Mouse (Mus musculus) kidney, embryonic 14.5 days (tissue): ENCODE measurements at regions not wholly inside any gene's neighbourhood (a gene's known extent, or its start where the extent isn't known, plus 50 kb on each side); places are given as distances from the start of the nearest gene placed in this dataset.

Experiments
- ATAC-seq: fragments of 200-750 bp; cut with Nextera tagmentation; 2 replicates; pipeline ENCODE4 v1.8.0; 2017; ENCODE audit warnings: moderate number of reproducible peaks, mild to moderate bottlenecking, moderate TSS enrichment, moderate library complexity; ENCODE audit not compliant: low FRiP score, low TSS enrichment
- H3K27ac ChIP-seq: fragments of 300-500 bp; sonication (generic); 2 replicates; pipeline ENCODE4 v1.5.1; 2014; ENCODE audit warnings: low read depth, mild to moderate bottlenecking, low read length, moderate library complexity, mixed read lengths
- H3K27me3 ChIP-seq: fragments of 300-500 bp; sonication (generic); 2 replicates; pipeline ENCODE4 v1.6.1; 2014; ENCODE audit warnings: mild to moderate bottlenecking, low read length; ENCODE audit not compliant: control insufficient read depth, insufficient read depth
- H3K36me3 ChIP-seq: fragments of 300-500 bp; sonication (generic); 2 replicates; pipeline ENCODE4 v1.6.1; 2014; ENCODE audit warnings: low read length, mixed read lengths; ENCODE audit not compliant: control insufficient read depth, insufficient read depth
- H3K4me1 ChIP-seq: fragments of 300-500 bp; sonication (generic); 2 replicates; pipeline ENCODE4 v1.6.1; 2014; ENCODE audit warnings: low read length, mixed read lengths; ENCODE audit not compliant: control insufficient read depth, insufficient read depth
- H3K4me2 ChIP-seq: fragments of 300-500 bp; sonication (generic); replicated peaks from 2 replicates; pipeline ENCODE4 v1.6.1; 2014; ENCODE audit warnings: low read depth, mild to moderate bottlenecking, low read length
- H3K4me3 ChIP-seq: fragments of 300-500 bp; sonication (generic); 2 replicates; pipeline ENCODE4 v1.5.1; 2014; ENCODE audit warnings: mild to moderate bottlenecking, low read length
- H3K9ac ChIP-seq: fragments of 300-500 bp; sonication (generic); 2 replicates; pipeline ENCODE4 v1.6.1; 2014; ENCODE audit warnings: low read depth, mild to moderate bottlenecking, low read length, moderate library complexity
- H3K9me3 ChIP-seq: fragments of 300-500 bp; sonication (generic); 2 replicates; pipeline ENCODE4 v1.6.1; 2016; ENCODE audit warnings: low read length; ENCODE audit not compliant: control insufficient read depth
- WGBS: fragments of 180-500 bp; shearing (Covaris S2); extraction: QIAGEN DNeasy Blood & Tissue Kit; methylation state at CpG from one replicate; pipeline ENCODE4 v1.1.7; 2014; 5-methylcytosine and 5-hydroxymethylcytosine counted together

DNA sequence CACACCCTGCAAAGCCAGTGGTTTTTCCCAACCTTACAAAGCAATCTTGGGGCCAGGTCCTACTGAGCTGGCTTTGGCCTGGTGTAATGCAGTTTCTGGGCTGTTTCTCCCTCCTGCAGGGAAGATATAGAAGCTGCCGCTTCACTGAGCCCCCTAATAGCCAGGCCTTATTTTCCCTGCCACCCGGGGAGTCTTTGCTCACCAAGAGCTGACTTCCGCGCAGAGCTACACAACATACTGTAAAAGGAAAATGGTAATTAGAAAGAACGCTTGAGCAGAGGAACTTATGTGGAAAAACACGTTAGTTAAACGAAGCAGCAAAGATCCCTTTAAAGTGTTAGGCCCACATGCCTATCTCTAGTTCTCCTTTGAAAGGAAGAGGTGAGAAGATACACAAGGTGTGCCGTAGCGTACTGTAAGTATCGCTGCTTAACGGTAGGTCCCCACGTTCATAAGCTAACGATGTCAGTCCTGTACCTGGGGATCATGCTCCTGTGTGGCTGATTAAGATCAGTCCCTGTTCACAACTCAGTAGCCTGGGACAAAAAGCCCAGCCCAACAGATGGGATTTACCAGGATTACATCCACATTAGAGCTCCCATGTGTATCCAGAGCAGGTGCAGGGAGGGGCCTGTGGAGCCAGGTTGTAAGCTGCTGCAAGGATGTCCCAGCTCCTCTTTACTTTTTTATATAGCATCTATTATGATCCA, 307.5 kb upstream of the Chd6 start:
- H3K4me3 ChIP-seq: no peak overlapping the region
- ATAC-seq: no peak
- H3K4me2 ChIP-seq: no peak overlapping the region
- no peaks in the 10 kb centered on the region for H3K27me3 ChIP-seq
- H3K36me3 ChIP-seq: no peaks in the 10 kb centered on the region
- WGBS: 70% methylated on average over 13 of the region's 13 CpGs
- H3K9me3 ChIP-seq: no peaks in the 10 kb centered on the region
- no peak overlapping the region for H3K27ac ChIP-seq
- H3K4me1 ChIP-seq: no peaks in the 10 kb centered on the region
- H3K9ac ChIP-seq: no peak overlapping the region

DNA sequence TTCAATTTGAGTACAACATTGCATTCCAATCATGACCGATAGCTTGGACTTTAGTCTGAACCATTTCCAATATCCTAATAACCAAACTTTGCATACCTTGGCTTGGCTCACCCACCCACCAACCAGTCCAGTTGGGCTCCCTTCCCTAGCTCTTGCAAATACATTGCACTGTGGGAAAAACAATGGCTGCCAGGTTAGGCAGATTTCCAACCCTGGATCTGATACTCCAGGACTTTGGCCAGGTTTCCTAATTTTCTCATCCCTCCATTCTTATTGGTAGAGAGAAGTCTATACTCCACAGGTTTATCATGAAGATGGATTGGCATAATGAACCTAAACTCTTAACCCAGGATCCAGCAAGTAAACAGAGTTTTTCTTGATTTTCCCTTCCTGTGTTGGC, 299.4 kb upstream of the Chd6 start:
- Histone ChIP-seq H3K9ac (no peak overlapping the region), H3K4me1 (no peaks in the 10 kb centered on the region), H3K4me2 (no peak overlapping the region), H3K27ac (no peak overlapping the region), H3K36me3 (no peaks in the 10 kb centered on the region), H3K27me3 (no peaks in the 10 kb centered on the region), H3K9me3 (no peaks in the 10 kb centered on the region), H3K4me3 (no peak overlapping the region)
- no peak for ATAC-seq
- WGBS: 89% methylated on average over 1 of the region's 1 CpGs

- no peaks in the 10 kb centered on the region for H3K9me3 ChIP-seq
- WGBS: 54% methylated on average over 1 of the region's 1 CpGs
- no peak overlapping the region for H3K4me3 ChIP-seq
- no peaks in the 10 kb centered on the region for H3K4me1 ChIP-seq
- no peaks in the 10 kb centered on the region for H3K27me3 ChIP-seq
- no peak overlapping the region for H3K4me2 ChIP-seq
- no peaks in the 10 kb centered on the region for H3K36me3 ChIP-seq
- no peak overlapping the region for H3K9ac ChIP-seq
- H3K27ac ChIP-seq: no peak overlapping the region
- no peak for ATAC-seq
Measured at GRCm38 (mm10) chr2:161405847-161406384, 297.0 kb upstream of the Chd6 start.

DNA sequence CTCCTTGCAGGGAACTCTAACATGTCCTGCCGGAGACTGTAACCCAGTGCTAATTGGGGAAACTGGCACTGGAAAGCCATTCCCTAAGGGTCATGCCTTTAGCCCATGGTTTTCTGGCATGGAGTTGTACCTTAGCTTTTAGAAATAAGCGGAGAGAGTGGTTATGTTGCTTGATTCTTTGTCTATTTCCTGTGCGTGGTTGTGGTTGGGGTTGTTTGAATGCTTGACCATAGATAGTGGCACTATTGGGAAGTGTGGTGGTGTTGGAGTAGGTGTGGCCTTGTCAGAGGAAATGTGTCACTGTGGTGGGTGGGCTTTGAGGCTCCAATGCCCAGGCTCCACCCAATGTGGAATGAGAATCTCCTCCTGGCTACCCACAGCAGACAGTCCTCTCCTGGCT, 289.2 kb upstream of the Chd6 start:
- Histone ChIP-seq H3K9me3 (no peaks in the 10 kb centered on the region), H3K4me2 (no peak overlapping the region), H3K9ac (no peak overlapping the region), H3K4me1 (no peaks in the 10 kb centered on the region), H3K27me3 (no peaks in the 10 kb centered on the region), H3K36me3 (no peaks in the 10 kb centered on the region), H3K4me3 (no peak overlapping the region), H3K27ac (no peak overlapping the region)
- no peak for ATAC-seq
- WGBS: 94% methylated on average over 3 of the region's 3 CpGs

GRCm38 (mm10) chr2:161390954-161391690, 282.2 kb upstream of the Chd6 start:
- H3K36me3 ChIP-seq: no peaks in the 10 kb centered on the region
- H3K27me3 ChIP-seq: no peaks in the 10 kb centered on the region
- no peak overlapping the region for H3K4me2 ChIP-seq
- no peak for ATAC-seq
- H3K4me3 ChIP-seq: no peak overlapping the region
- H3K27ac ChIP-seq: no peak overlapping the region
- no peak overlapping the region for H3K9ac ChIP-seq
- H3K9me3 ChIP-seq: no peaks in the 10 kb centered on the region
- H3K4me1 ChIP-seq: no peaks in the 10 kb centered on the region
- WGBS: 54% methylated on average over 15 of the region's 15 CpGs

DNA sequence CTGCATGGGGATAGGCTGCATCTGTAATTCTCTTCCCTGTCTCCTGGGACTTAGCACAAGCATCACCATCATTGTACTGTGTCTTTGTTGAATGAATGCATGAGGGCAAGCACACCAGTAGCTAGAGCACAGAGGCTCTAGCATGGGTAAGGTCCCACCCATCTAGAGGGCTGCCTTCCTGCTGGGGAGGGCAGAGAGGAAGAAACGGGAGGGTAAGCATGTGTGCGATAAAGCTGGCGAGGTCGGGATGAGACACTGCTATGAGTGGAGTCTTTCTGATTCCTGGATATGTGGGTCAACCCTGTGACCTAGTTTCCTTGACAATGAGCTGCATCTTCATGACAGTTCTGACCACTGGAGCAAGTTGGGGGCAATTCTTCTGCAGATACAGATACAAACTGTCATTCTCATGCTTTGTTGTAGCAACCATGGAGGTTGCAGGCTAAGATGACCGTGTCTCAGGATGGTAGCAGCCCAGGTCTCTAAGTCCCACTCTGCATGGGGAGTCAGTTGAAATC, 280.5 kb upstream of the Chd6 start:
- Histone ChIP-seq H3K36me3 (no peaks in the 10 kb centered on the region), H3K9ac (no peak overlapping the region), H3K4me1 (no peaks in the 10 kb centered on the region), H3K27me3 (no peaks in the 10 kb centered on the region), H3K27ac (no peak overlapping the region), H3K9me3 (no peaks in the 10 kb centered on the region), H3K4me2 (no peak overlapping the region), H3K4me3 (no peak overlapping the region)
- ATAC-seq: no peak
- WGBS: 92% methylated on average over 5 of the region's 5 CpGs

DNA sequence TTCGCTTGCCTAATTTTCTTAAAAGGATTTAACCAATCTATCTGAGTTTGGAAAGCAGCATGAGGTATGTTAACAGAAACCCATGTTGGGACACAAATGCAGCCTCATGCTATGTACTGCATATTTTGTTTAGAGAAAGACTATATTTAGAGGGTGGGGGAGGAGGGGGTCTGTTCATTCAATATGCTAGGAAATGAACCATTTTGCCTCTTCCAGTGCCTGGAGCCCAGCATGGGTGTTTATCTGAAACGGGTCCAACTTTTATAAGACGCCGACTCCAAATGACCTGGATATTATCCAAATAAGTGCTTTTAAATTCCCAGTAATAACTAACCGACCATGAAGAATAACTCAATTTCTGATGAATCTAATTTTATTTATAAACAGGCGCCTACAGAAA, 278.2 kb upstream of the Chd6 start:
- H3K9me3 ChIP-seq: no peaks in the 10 kb centered on the region
- no peak overlapping the region for H3K4me2 ChIP-seq
- WGBS: 86% methylated on average over 6 of the region's 6 CpGs
- no peak overlapping the region for H3K27ac ChIP-seq
- no peaks in the 10 kb centered on the region for H3K36me3 ChIP-seq
- no peaks in the 10 kb centered on the region for H3K4me1 ChIP-seq
- ATAC-seq: no peak
- H3K27me3 ChIP-seq: no peaks in the 10 kb centered on the region
- no peak overlapping the region for H3K9ac ChIP-seq
- no peak overlapping the region for H3K4me3 ChIP-seq

- H3K4me2 ChIP-seq: no peak overlapping the region
- ATAC-seq: no peak
Measured at GRCm38 (mm10) chr2:161382411-161382810, 273.5 kb upstream of the Chd6 start.

GRCm38 (mm10) chr2:161378313-161378712, 269.4 kb upstream of the Chd6 start:
- Histone ChIP-seq H3K9me3 (no peaks in the 10 kb centered on the region), H3K9ac (no peak overlapping the region)

More at GRCm38 (mm10) chr2:161382411-161382810, 273.5 kb upstream of the Chd6 start:
- 63% methylated on average over 3 of the region's 3 CpGs for WGBS
- Histone ChIP-seq H3K4me1 (no peaks in the 10 kb centered on the region), H3K4me3 (no peak overlapping the region), H3K36me3 (no peaks in the 10 kb centered on the region), H3K9ac (no peak overlapping the region), H3K27ac (no peak overlapping the region), H3K9me3 (no peaks in the 10 kb centered on the region), H3K27me3 (no peaks in the 10 kb centered on the region)

More at GRCm38 (mm10) chr2:161378313-161378712, 269.4 kb upstream of the Chd6 start:
- H3K4me1 ChIP-seq: no peaks in the 10 kb centered on the region
- H3K4me2 ChIP-seq: no peak overlapping the region
- H3K4me3 ChIP-seq: no peak overlapping the region
- no peak for ATAC-seq
- 90% methylated on average over 4 of the region's 4 CpGs for WGBS
- H3K36me3 ChIP-seq: no peaks in the 10 kb centered on the region
- no peak overlapping the region for H3K27ac ChIP-seq
- no peaks in the 10 kb centered on the region for H3K27me3 ChIP-seq
